Mouse (Mus musculus): Measurements from ENCODE around the gene Mical3. TPM values are rescaled to one million over a fixed set of nuclear protein-coding genes. Genes with fewer than 3 reads are reported as not detected.

Gene Mical3
- polyA plus RNA-seq, 1 experiment from 2014 or later = 27.4 TPM

DNA sequence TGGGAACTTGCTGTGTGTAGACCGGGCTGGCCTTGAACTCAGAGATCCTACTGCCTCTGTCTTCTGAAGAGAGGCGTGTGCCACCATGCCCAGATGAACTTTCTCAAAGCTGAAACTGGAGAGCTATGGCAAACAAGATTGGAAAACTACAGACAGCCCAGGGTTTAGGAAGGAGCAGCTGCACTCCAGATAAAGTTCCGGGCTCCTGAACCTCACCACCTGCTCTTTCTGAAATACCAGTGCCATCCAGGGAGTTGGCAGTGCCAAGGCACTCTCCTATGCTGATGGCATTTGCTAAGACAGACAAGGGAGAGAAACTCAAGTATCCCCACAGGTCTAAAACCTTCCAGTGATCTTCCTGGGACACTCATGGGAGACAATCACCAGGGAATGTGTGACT, 166.6 kb downstream of the Mical3 start:
- no peaks in the 10 kb centered on the region for H3K4me1 ChIP-seq (replicated peaks; ENCODE audit: control insufficient read depth, insufficient read depth, low read length)
- no peaks in the 10 kb centered on the region for H3K27me3 ChIP-seq (ENCODE audit: control insufficient read depth, insufficient read depth, low read length)
- H3K4me2 ChIP-seq (replicated peaks; ENCODE audit: low read depth, low read length) = no peak overlapping the region
- H3K27ac ChIP-seq (ENCODE audit: low read depth, low read length) = no peak overlapping the region
- no peaks in the 10 kb centered on the region for H3K36me3 ChIP-seq (ENCODE audit: control insufficient read depth, insufficient read depth, low read length)
- no peak for ATAC-seq (ENCODE audit: low FRiP score)
- H3K4me3 ChIP-seq (ENCODE audit: low read depth, low read length) = no peak overlapping the region
- H3K9me3 ChIP-seq (ENCODE audit: control insufficient read depth, low read length) = no peaks in the 10 kb centered on the region
- H3K9ac ChIP-seq (ENCODE audit: low read depth, low read length) = no peak overlapping the region
- 91% methylated on average over 3 of the region's 3 CpGs for WGBS
- DNase-seq (ENCODE audit: low spot score) = no peak

DNA sequence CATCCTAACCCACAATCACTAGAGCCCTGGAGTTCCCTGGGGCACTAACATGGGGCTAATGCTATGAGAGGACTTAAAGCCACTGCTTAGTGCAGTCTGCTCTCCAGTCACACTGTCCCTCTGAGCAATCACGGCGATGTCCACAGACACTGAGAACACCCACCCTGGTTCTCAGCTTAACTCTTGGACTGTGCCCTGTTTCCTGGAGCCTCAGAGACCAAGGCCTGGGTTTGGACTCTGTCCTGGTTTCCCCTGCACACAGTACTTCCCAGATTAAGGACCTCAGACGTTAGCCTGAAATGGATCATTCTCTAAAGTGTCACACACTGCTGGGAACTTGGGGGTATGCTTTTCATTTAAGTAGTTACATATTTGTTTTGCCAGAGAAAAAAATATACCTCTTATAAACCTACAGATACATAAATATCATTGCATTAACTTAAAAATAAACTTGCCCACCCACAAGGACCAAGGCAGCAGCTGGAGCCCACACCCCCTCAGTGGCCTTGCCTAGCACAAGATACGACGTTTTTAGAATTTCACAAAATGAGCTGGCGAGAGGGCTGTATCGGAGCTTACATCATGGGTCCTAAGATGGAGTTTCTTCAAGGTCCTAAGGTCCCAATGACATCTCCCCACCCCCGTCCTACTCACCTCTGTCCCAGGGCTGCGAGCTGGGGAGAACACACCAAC, 170.3 kb downstream of the Mical3 start:
- H3K4me2 ChIP-seq (replicated peaks; ENCODE audit: low read depth, low read length) = no peak overlapping the region
- H3K4me1 ChIP-seq (replicated peaks; ENCODE audit: control insufficient read depth, insufficient read depth, low read length) = no peaks in the 10 kb centered on the region
- no peaks in the 10 kb centered on the region for H3K27me3 ChIP-seq (ENCODE audit: control insufficient read depth, insufficient read depth, low read length)
- ATAC-seq (ENCODE audit: low FRiP score) (no peak), DNase-seq (ENCODE audit: low spot score) (no peak)
- H3K27ac ChIP-seq (ENCODE audit: low read depth, low read length) = no peak overlapping the region
- H3K9me3 ChIP-seq (ENCODE audit: control insufficient read depth, low read length) = no peaks in the 10 kb centered on the region
- H3K36me3 ChIP-seq (ENCODE audit: control insufficient read depth, insufficient read depth, low read length) = no peaks in the 10 kb centered on the region
- no peak overlapping the region for H3K4me3 ChIP-seq (ENCODE audit: low read depth, low read length)
- WGBS = 90% methylated on average over 9 of the region's 9 CpGs
- H3K9ac ChIP-seq (ENCODE audit: low read depth, low read length) = no peak overlapping the region

DNA sequence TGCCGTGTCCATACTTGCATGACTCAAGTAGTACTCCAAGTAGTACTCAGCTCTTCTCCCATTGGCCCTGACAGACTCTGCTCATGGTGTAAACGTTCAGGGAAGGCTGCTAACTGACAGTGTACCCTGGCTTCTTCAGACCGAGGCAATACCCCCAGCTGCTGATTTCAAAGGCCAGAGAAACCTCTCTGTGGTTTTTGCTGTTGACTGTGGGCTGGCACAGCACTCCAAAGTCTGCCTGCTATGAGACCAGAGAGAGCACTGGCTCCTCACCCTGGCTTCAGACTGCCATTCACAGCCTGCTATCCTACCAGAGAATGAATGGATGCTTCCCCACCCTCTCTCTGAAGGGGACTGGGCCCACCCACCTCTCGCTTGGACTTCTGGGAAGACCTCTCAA, 173.5 kb downstream of the Mical3 start:
- Histone ChIP-seq H3K9me3 (ENCODE audit: control insufficient read depth, low read length) (no peaks in the 10 kb centered on the region), H3K27me3 (ENCODE audit: control insufficient read depth, insufficient read depth, low read length) (no peaks in the 10 kb centered on the region), H3K36me3 (ENCODE audit: control insufficient read depth, insufficient read depth, low read length) (no peaks in the 10 kb centered on the region), H3K9ac (ENCODE audit: low read depth, low read length) (no peak overlapping the region), H3K27ac (ENCODE audit: low read depth, low read length) (no peak overlapping the region), H3K4me1 (replicated peaks; ENCODE audit: control insufficient read depth, insufficient read depth, low read length) (no peaks in the 10 kb centered on the region), H3K4me3 (ENCODE audit: low read depth, low read length) (no peak overlapping the region), H3K4me2 (replicated peaks; ENCODE audit: low read depth, low read length) (no peak overlapping the region)
- WGBS = 87% methylated on average over 4 of the region's 4 CpGs
- ATAC-seq (ENCODE audit: low FRiP score) (no peak), DNase-seq (ENCODE audit: low spot score) (no peak)

DNA sequence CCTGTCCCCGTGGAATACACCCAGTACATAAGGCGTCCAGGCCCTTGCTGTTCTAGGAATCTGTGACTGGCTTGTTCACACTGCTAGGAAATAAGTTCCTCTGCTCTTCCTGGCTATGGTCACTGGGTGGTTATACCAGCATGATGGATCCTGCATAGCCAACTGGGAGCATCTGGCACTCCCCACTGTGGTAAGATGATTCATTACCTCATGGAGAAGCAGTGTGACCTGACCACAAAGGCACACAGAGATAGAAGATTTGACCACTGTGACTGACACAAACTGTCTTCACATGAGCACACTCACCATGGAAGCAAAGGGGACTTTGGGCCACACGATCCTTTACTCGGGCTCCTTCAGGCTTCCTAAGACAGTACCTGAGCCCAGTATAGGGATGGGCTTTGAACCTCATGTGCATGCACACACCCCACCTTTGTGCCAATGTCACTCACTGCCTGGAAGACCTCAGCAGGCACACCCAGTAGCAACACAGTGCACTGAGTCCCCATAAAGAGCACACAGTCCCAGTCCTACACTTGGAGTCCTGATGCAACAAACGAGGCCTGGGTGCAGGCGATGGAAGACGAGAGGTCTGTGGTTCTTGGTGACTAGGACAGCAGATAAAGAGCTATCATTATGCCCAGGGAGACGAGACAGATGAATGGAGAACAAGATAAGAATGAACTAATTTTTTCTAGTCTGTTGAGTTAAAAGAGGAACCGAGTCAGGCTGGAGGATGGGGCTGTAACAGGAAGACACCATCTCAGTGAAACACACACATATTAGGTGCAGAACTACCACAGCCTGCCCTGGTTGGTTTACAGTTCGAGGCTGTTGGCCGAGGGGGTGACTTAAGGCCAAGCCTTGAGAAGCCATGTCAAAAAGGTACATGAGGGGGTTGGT, 174.3 kb downstream of the Mical3 start:
- no peak overlapping the region for H3K27ac ChIP-seq (ENCODE audit: low read depth, low read length)
- WGBS = 87% methylated on average over 11 of the region's 11 CpGs

DNA sequence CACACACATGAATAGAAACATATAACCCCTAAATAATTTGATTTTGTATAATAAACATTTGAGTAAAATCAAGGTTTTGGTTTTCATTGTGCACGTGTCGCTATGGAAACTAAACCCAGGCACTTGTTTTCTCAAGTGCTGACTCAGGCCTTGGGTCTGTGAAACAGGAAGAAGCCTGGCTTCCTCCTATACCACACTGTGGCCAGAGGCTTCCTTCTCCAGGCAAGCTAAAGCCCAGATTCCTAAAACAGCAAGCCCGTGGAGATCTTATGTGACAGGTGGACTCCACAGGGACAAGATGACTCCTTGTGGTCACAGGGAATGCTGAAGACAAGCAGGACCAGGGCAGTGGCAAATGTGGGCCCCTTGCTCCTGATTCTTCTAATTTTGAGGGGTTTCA, 175.6 kb downstream of the Mical3 start:
- Histone ChIP-seq H3K9ac (ENCODE audit: low read depth, low read length) (no peak overlapping the region), H3K27me3 (ENCODE audit: control insufficient read depth, insufficient read depth, low read length) (no peaks in the 10 kb centered on the region), H3K4me3 (ENCODE audit: low read depth, low read length) (no peak overlapping the region), H3K36me3 (ENCODE audit: control insufficient read depth, insufficient read depth, low read length) (no peaks in the 10 kb centered on the region), H3K27ac (ENCODE audit: low read depth, low read length) (no peak overlapping the region), H3K9me3 (ENCODE audit: control insufficient read depth, low read length) (no peaks in the 10 kb centered on the region), H3K4me1 (replicated peaks; ENCODE audit: control insufficient read depth, insufficient read depth, low read length) (no peaks in the 10 kb centered on the region), H3K4me2 (replicated peaks; ENCODE audit: low read depth, low read length) (no peak overlapping the region)
- WGBS = 80% methylated on average over 3 of the region's 3 CpGs
- no peak for DNase-seq (ENCODE audit: low spot score)
- no peak for ATAC-seq (ENCODE audit: low FRiP score)

More for the DNA sequence above, 174.3 kb downstream of the Mical3 start:
- Histone ChIP-seq H3K9ac (ENCODE audit: low read depth, low read length) (no peak overlapping the region), H3K4me3 (ENCODE audit: low read depth, low read length) (no peak overlapping the region), H3K9me3 (ENCODE audit: control insufficient read depth, low read length) (no peaks in the 10 kb centered on the region), H3K4me2 (replicated peaks; ENCODE audit: low read depth, low read length) (no peak overlapping the region), H3K4me1 (replicated peaks; ENCODE audit: control insufficient read depth, insufficient read depth, low read length) (no peaks in the 10 kb centered on the region), H3K36me3 (ENCODE audit: control insufficient read depth, insufficient read depth, low read length) (no peaks in the 10 kb centered on the region), H3K27me3 (ENCODE audit: control insufficient read depth, insufficient read depth, low read length) (no peaks in the 10 kb centered on the region)
- DNase-seq (ENCODE audit: low spot score) = no peak
- ATAC-seq (ENCODE audit: low FRiP score) = no peak

DNA sequence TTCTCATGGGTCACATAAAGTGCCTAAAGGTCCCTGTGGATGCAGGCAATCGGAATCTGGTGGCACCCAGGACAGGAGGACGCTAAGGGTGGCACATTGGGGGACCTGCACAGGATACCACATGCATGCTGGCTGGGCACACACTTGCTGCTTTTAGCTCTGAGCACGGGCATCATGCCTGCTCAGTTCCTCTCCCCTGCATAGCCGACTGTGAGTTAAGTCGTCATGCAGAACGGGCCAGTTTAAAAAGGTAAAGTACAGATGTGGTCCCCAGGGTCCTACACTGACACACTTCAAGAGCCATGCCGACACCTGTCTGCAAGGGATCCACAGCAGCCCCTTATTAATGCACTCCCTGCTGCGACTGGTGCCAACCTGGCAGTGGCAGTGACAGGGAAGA, 176.6 kb downstream of the Mical3 start:
- DNase-seq (ENCODE audit: low spot score) = no peak

DNA sequence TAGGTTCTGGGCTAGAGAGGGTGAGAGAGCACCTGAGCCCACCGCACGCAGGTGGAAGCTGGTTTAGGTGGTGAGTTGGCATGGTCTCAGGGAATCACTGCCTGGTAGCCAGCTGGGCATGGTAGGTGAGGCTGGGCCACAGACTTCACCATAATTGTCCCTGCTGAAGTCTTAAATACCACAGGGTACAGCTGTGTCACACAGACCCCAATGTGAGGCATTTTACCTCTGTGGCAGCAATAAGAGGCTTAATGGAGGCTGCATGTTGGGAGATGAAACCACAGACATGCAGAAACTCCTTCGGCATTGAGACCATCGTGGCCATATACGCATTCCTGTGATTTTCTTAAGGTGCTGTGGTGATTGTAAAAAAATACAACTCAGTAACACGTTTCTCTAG, 178.3 kb downstream of the Mical3 start:
- no peak for DNase-seq (ENCODE audit: low spot score)
- WGBS = 96% methylated on average over 6 of the region's 6 CpGs

More for the DNA sequence above, 176.6 kb downstream of the Mical3 start:
- WGBS = 90% methylated on average over 8 of the region's 8 CpGs
- Histone ChIP-seq H3K9ac (ENCODE audit: low read depth, low read length) (no peak overlapping the region), H3K36me3 (ENCODE audit: control insufficient read depth, insufficient read depth, low read length) (no peaks in the 10 kb centered on the region), H3K9me3 (ENCODE audit: control insufficient read depth, low read length) (no peaks in the 10 kb centered on the region), H3K27me3 (ENCODE audit: control insufficient read depth, insufficient read depth, low read length) (no peaks in the 10 kb centered on the region), H3K4me2 (replicated peaks; ENCODE audit: low read depth, low read length) (no peak overlapping the region), H3K4me3 (ENCODE audit: low read depth, low read length) (no peak overlapping the region), H3K4me1 (replicated peaks; ENCODE audit: control insufficient read depth, insufficient read depth, low read length) (no peaks in the 10 kb centered on the region), H3K27ac (ENCODE audit: low read depth, low read length) (no peak overlapping the region)
- no peak for ATAC-seq (ENCODE audit: low FRiP score)

DNA sequence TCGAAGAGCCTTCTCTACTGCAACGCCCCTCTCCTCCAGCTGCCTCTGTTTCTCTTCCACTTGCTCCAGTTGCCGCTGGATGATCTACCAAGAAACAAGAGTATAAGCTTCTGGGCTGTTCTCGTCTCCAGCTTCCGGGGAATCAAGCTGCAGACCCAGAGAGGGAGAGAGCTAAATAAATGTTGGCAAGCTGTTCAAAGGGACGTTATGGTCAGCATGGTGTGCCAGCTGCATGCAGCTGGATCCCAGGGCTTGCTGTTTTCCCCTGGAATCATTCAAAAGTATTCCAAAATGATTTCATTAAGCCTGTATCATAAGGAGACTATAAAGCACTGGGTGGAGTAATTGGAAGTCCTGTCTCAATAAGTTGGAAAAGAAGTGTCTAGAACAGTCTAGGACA, 179.5 kb downstream of the Mical3 start:
- H3K9ac ChIP-seq (ENCODE audit: low read depth, low read length) = no peak overlapping the region
- no peaks in the 10 kb centered on the region for H3K9me3 ChIP-seq (ENCODE audit: control insufficient read depth, low read length)
- no peak overlapping the region for H3K4me2 ChIP-seq (replicated peaks; ENCODE audit: low read depth, low read length)
- H3K4me1 ChIP-seq (replicated peaks; ENCODE audit: control insufficient read depth, insufficient read depth, low read length) = no peaks in the 10 kb centered on the region
- H3K36me3 ChIP-seq (ENCODE audit: control insufficient read depth, insufficient read depth, low read length) = no peaks in the 10 kb centered on the region
- H3K27me3 ChIP-seq (ENCODE audit: control insufficient read depth, insufficient read depth, low read length) = no peaks in the 10 kb centered on the region
- 95% methylated on average over 6 of the region's 6 CpGs for WGBS
- no peak for DNase-seq (ENCODE audit: low spot score)
- H3K4me3 ChIP-seq (ENCODE audit: low read depth, low read length) = no peak overlapping the region
- H3K27ac ChIP-seq (ENCODE audit: low read depth, low read length) = no peak overlapping the region
- no peak for ATAC-seq (ENCODE audit: low FRiP score)

More for the DNA sequence above, 178.3 kb downstream of the Mical3 start:
- ATAC-seq (ENCODE audit: low FRiP score) = no peak
- Histone ChIP-seq H3K4me1 (replicated peaks; ENCODE audit: control insufficient read depth, insufficient read depth, low read length) (no peaks in the 10 kb centered on the region), H3K27me3 (ENCODE audit: control insufficient read depth, insufficient read depth, low read length) (no peaks in the 10 kb centered on the region), H3K9me3 (ENCODE audit: control insufficient read depth, low read length) (no peaks in the 10 kb centered on the region), H3K27ac (ENCODE audit: low read depth, low read length) (no peak overlapping the region), H3K4me3 (ENCODE audit: low read depth, low read length) (no peak overlapping the region), H3K4me2 (replicated peaks; ENCODE audit: low read depth, low read length) (no peak overlapping the region), H3K36me3 (ENCODE audit: control insufficient read depth, insufficient read depth, low read length) (no peaks in the 10 kb centered on the region), H3K9ac (ENCODE audit: low read depth, low read length) (no peak overlapping the region)

DNA sequence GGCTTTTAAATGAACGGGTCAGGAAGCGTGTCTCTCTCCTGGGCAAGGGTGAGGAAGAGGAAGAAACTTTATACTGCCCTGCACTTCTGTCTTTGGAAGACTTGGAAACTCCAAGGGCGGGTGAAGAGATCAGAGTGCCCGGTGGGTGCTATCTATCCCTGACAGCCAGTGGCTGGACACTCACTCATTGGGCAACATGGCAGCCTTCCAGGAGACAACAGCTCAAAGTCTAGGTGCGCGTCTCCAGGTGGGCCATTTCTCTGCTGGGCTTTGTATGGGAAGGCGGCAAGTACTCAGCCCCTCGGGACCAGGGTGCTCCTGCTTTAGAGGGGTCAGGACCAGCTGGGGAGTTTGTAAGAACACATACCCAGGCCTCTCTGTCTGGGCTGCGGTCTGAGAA, 185.3 kb downstream of the Mical3 start:
- no peak for DNase-seq (ENCODE audit: low spot score)
- WGBS = 92% methylated on average over 9 of the region's 9 CpGs
- H3K4me2 ChIP-seq (replicated peaks; ENCODE audit: low read depth, low read length) = no peak overlapping the region
- ATAC-seq (ENCODE audit: low FRiP score) = no peak
- no peaks in the 10 kb centered on the region for H3K4me1 ChIP-seq (replicated peaks; ENCODE audit: control insufficient read depth, insufficient read depth, low read length)
- no peaks in the 10 kb centered on the region for H3K9me3 ChIP-seq (ENCODE audit: control insufficient read depth, low read length)
- H3K36me3 ChIP-seq (ENCODE audit: control insufficient read depth, insufficient read depth, low read length) = no peaks in the 10 kb centered on the region
- no peaks in the 10 kb centered on the region for H3K27me3 ChIP-seq (ENCODE audit: control insufficient read depth, insufficient read depth, low read length)
- no peak overlapping the region for H3K27ac ChIP-seq (ENCODE audit: low read depth, low read length)
- no peak overlapping the region for H3K4me3 ChIP-seq (ENCODE audit: low read depth, low read length)
- no peak overlapping the region for H3K9ac ChIP-seq (ENCODE audit: low read depth, low read length)

All from hindbrain, embryonic 11.5 days (tissue).